Mouse (Mus musculus) forebrain, embryonic 10.5 days (tissue): ENCODE data around the gene Atp4b. TPM values are rescaled to one million over a fixed set of nuclear protein-coding genes. Genes with fewer than 3 reads are reported as not detected.

Experiments used
- DNase-seq: peaks from one replicate; pipeline ENCODE4 v3.0.0-alpha.2; 2017; ENCODE audit warnings: low spot score; ENCODE audit errors: extremely low spot score
- H3K27ac ChIP-seq: fragments of 300-500 bp; sonication (generic); 2 replicates; pipeline ENCODE4 v1.5.1; 2016; ENCODE audit warnings: mild to moderate bottlenecking
- H3K27me3 ChIP-seq: fragments of 300-500 bp; sonication (generic); 2 replicates; pipeline ENCODE4 v1.6.1; 2016; ENCODE audit warnings: mild to moderate bottlenecking; ENCODE audit not compliant: poor library complexity, severe bottlenecking
- H3K36me3 ChIP-seq: fragments of 300-500 bp; sonication (generic); replicated peaks from 2 replicates; pipeline ENCODE4 v1.6.1; 2016; ENCODE audit warnings: mild to moderate bottlenecking, moderate library complexity
- H3K4me1 ChIP-seq: fragments of 300-500 bp; sonication (generic); 2 replicates; pipeline ENCODE4 v1.6.1; 2016
- H3K4me3 ChIP-seq: fragments of 300-500 bp; sonication (generic); 2 replicates; pipeline ENCODE4 v1.5.1; 2016; ENCODE audit warnings: mild to moderate bottlenecking, moderate library complexity
- H3K9me3 ChIP-seq: fragments of 300-500 bp; sonication (generic); 2 replicates; pipeline ENCODE4 v1.6.1; 2016; ENCODE audit warnings: mild to moderate bottlenecking, moderate library complexity
- WGBS: fragments of 180-500 bp; shearing (Covaris S2); methylation state at CpG from one replicate; pipeline ENCODE4 v1.1.7; 2016; 5-methylcytosine and 5-hydroxymethylcytosine counted together
- polyA plus RNA-seq: library from polyadenylated mRNA; unstranded; fragments of >200 nt; fragmentation: Nextera tagmentation; extraction: Ambion mirVana; gene quantifications from 2 replicates; pipeline ENCODE4 v1.2.1, GENCODE M21; 2016

The Atp4b gene
- polyA plus RNA-seq, 1 experiment from 2014 or later, result 0.10 TPM

- Histone ChIP-seq H3K9me3 (no peaks in the 10 kb centered on the region), H3K36me3 (peaks cover 98% of the 10 kb centered on the region), H3K4me1 (no peaks in the 10 kb centered on the region), H3K4me3 (no peak overlapping the region), H3K27ac (no peak overlapping the region), H3K27me3 (no peaks in the 10 kb centered on the region)
- no peak for DNase-seq
- WGBS, result 95% methylated on average over 8 of the region's 8 CpGs
Observed at GRCm38 (mm10) chr8:13373151-13373662, 23.4 kb downstream of the Atp4b start.

DNA sequence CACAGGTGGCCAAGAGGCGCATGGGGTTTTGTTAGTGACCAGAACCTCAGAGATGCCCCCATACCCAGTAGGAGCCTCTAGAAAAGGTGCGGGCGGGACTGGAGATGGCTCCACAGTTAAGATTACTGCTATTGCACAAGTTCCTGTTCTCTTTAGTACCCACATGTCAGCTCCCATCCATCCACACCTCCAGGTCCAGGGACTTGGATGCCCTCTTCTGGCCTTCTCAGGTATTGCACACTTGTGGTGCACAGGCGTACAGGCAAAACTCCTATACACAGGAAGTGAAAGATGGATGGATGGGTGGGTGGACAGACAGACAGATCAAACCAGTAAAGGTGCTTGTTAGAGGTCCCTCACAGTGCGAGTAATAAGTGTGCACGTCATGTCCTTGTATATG, 34.8 kb downstream of the Atp4b start:
- Histone ChIP-seq H3K27ac (no peak overlapping the region), H3K36me3 (peaks cover 100% of the 10 kb centered on the region), H3K9me3 (peaks cover 16% of the 10 kb centered on the region), H3K27me3 (no peaks in the 10 kb centered on the region), H3K4me3 (no peak overlapping the region), H3K4me1 (no peaks in the 10 kb centered on the region)
- WGBS, result 93% methylated on average over 6 of the region's 6 CpGs
- no peak for DNase-seq

DNA sequence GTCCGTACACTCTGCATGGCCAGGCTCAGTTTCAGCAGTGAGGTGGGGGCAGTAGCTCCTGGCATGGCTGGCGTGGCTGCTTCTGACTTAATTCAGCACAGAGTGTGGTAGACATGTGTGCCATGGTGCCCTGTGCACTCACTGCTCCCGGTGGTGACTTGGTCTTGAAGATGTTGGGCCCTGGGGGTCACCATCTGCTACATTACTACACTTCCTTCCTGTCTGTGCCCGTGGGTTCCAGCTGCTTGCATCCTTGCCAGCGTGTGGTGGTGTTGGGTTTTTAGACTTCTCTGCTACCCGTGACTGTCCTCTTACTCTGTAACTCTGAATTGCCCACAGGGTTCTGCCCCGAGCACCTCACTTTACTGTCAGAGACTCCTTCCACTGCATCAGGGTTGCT, 36.4 kb downstream of the Atp4b start:
- H3K36me3 ChIP-seq, result peaks cover 100% of the 10 kb centered on the region
- no peak overlapping the region for H3K27ac ChIP-seq
- peaks cover 16% of the 10 kb centered on the region for H3K9me3 ChIP-seq
- H3K4me3 ChIP-seq, result no peak overlapping the region
- 95% methylated on average over 7 of the region's 7 CpGs for WGBS
- DNase-seq, result no peak
- H3K4me1 ChIP-seq, result no peaks in the 10 kb centered on the region
- H3K27me3 ChIP-seq, result no peaks in the 10 kb centered on the region

- DNase-seq, result no peak
- Histone ChIP-seq H3K27me3 (no peaks in the 10 kb centered on the region), H3K4me1 (no peaks in the 10 kb centered on the region), H3K27ac (no peak overlapping the region), H3K4me3 (no peak overlapping the region), H3K9me3 (peaks cover 12% of the 10 kb centered on the region), H3K36me3 (peaks cover 100% of the 10 kb centered on the region)
- WGBS, result 89% methylated on average over 10 of the region's 10 CpGs
Observed at GRCm38 (mm10) chr8:13356681-13357080, 39.9 kb downstream of the Atp4b start.

DNA sequence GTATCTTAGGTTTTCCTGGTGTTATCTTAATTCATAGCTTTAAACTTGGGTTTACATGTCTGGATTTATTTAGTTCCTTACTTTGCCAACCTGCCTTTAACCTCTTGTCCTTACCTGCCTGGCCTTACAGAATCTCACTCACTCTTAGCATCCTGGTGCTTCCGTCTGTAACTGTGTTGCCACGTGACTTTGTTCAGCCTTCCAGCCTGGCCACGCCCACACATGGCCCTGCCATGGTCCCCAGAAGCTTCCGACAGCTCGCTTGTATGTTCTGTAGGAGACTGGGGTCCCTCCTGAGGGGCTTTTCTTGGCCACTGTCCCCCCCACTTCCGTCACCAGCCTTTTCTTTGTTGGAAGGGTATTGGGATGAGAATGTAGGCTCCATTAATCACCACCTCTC, 40.4 kb downstream of the Atp4b start:
- Histone ChIP-seq H3K27ac (no peak overlapping the region), H3K4me3 (no peak overlapping the region), H3K9me3 (peaks cover 7% of the 10 kb centered on the region), H3K27me3 (no peaks in the 10 kb centered on the region), H3K4me1 (no peaks in the 10 kb centered on the region), H3K36me3 (peaks cover 100% of the 10 kb centered on the region)
- no peak for DNase-seq
- WGBS, result 88% methylated on average over 6 of the region's 6 CpGs

DNA sequence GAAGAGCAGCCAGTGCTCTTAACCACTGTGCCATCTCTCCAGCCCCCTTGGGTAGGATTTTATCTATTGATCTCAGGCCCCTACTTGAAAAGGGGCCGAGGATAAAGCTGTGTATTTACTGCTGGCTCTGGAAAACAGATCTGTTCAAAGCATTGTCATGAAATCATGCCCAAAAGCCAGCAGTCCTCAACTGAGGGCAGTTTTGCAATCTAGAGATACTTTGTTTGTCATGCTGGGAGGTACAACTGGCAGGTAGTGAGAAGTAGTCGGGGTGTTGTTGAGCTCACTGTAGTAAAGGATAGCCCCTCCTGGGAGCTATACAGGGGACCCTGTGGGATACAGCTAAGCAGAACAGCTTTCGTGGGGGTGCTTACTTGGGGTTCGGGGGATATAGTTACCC, 42.7 kb downstream of the Atp4b start:
- H3K9me3 ChIP-seq, result no peaks in the 10 kb centered on the region
- DNase-seq, result no peak
- peaks cover 100% of the 10 kb centered on the region for H3K36me3 ChIP-seq
- H3K27ac ChIP-seq, result no peak overlapping the region
- no peaks in the 10 kb centered on the region for H3K27me3 ChIP-seq
- H3K4me3 ChIP-seq, result no peak overlapping the region
- 89% methylated on average over 4 of the region's 4 CpGs for WGBS
- no peaks in the 10 kb centered on the region for H3K4me1 ChIP-seq

- H3K9me3 ChIP-seq, result no peaks in the 10 kb centered on the region
- H3K4me1 ChIP-seq, result no peaks in the 10 kb centered on the region
- 92% methylated on average over 9 of the region's 9 CpGs for WGBS
- H3K27ac ChIP-seq, result no peak overlapping the region
- no peaks in the 10 kb centered on the region for H3K27me3 ChIP-seq
- H3K36me3 ChIP-seq, result peaks cover 100% of the 10 kb centered on the region
- no peak overlapping the region for H3K4me3 ChIP-seq
- DNase-seq, result no peak
Observed at GRCm38 (mm10) chr8:13353155-13353833, 43.3 kb downstream of the Atp4b start.

DNA sequence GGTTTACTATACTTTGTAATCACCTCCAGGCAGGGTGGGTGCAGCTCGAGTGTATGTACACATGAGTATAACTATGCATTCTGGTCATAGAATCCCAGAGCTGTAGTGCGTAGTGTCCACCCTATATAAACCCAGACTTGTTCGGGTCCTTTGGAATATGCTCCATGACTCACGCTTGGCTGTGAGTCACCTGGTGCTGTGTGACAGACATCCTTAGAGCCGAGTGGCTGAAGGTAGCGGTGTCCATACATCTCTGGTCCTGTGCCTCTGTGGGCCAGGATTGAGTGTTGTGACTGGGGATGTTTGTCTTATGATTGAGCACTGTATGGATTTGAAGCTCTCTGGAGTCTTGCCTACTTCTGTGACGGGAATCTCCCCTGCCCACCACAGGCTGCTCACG, 44.0 kb downstream of the Atp4b start:
- DNase-seq, result no peak
- Histone ChIP-seq H3K27ac (no peak overlapping the region), H3K9me3 (no peaks in the 10 kb centered on the region), H3K4me1 (no peaks in the 10 kb centered on the region), H3K27me3 (no peaks in the 10 kb centered on the region), H3K4me3 (no peak overlapping the region), H3K36me3 (peaks cover 100% of the 10 kb centered on the region)
- 94% methylated on average over 8 of the region's 8 CpGs for WGBS

GRCm38 (mm10) chr8:13351593-13351992, 45.0 kb downstream of the Atp4b start:
- no peak overlapping the region for H3K4me3 ChIP-seq
- H3K9me3 ChIP-seq, result no peaks in the 10 kb centered on the region
- H3K27ac ChIP-seq, result no peak overlapping the region
- H3K36me3 ChIP-seq, result peaks cover 100% of the 10 kb centered on the region
- no peak for DNase-seq
- no peaks in the 10 kb centered on the region for H3K4me1 ChIP-seq
- 92% methylated on average over 5 of the region's 5 CpGs for WGBS
- H3K27me3 ChIP-seq, result no peaks in the 10 kb centered on the region

GRCm38 (mm10) chr8:13350052-13350451, 46.6 kb downstream of the Atp4b start:
- no peak overlapping the region for H3K4me3 ChIP-seq
- H3K36me3 ChIP-seq, result peaks cover 100% of the 10 kb centered on the region
- H3K27ac ChIP-seq, result no peak overlapping the region
- WGBS, result 91% methylated on average over 7 of the region's 7 CpGs
- H3K4me1 ChIP-seq, result no peaks in the 10 kb centered on the region
- no peak for DNase-seq
- H3K27me3 ChIP-seq, result no peaks in the 10 kb centered on the region
- no peaks in the 10 kb centered on the region for H3K9me3 ChIP-seq

- H3K36me3 ChIP-seq, result peaks cover 80% of the 10 kb centered on the region
- peaks cover 20% of the 10 kb centered on the region for H3K4me1 ChIP-seq
- H3K4me3 ChIP-seq, result no peak overlapping the region
- no peak overlapping the region for H3K27ac ChIP-seq
- H3K27me3 ChIP-seq, result no peaks in the 10 kb centered on the region
- DNase-seq, result no peak
- no peaks in the 10 kb centered on the region for H3K9me3 ChIP-seq
- 94% methylated on average over 4 of the region's 4 CpGs for WGBS
Observed at GRCm38 (mm10) chr8:13343134-13343533, 53.5 kb downstream of the Atp4b start.

DNA sequence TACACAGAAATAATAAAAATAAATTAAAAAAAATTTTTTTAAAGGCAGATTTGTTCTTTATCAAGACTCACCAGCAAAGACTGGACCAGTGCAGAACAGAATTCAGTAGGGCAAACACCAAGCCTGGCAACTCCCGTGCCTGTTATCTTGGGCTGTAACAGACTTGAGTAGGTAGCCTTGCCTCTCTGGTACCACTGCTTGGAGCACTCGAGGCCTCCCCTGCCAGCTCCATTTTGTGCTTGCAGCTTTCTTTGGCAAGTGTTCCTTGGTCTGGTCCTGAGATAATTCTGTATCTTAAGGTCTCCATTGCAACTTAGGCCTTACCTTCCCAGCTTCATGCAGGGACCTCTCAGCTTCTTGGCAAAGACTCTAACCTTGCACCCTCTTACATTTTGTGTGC, 54.3 kb downstream of the Atp4b start:
- no peak overlapping the region for H3K4me3 ChIP-seq
- 91% methylated on average over 2 of the region's 2 CpGs for WGBS
- H3K4me1 ChIP-seq, result peaks cover 27% of the 10 kb centered on the region
- peaks cover 72% of the 10 kb centered on the region for H3K36me3 ChIP-seq
- no peaks in the 10 kb centered on the region for H3K27me3 ChIP-seq
- H3K9me3 ChIP-seq, result no peaks in the 10 kb centered on the region
- no peak overlapping the region for H3K27ac ChIP-seq
- DNase-seq, result no peak

DNA sequence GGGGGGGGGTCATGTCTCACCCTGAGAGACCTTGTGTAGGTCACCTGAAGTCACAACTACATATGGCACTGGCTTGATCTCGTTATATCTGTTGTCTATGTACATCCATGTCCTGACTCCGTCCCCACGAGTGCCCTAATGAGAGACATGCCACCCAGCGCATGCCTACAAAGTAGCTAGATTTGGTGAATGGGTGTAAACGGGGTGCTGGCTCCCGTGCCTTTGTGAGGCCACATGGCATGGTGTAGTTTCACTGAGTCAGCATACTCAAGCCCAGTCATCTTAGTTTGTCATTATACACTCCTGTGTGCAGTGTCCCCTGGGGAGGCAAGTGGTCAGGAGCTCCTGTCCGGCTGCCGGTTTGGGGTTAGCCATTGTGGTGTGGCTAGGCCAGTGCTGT, 56.0 kb downstream of the Atp4b start:
- WGBS, result 91% methylated on average over 8 of the region's 8 CpGs
- Histone ChIP-seq H3K9me3 (no peaks in the 10 kb centered on the region), H3K27ac (0 out of 2 replicates have a peak overlapping the region, but pooled peaks have one; percentile 35), H3K27me3 (no peaks in the 10 kb centered on the region), H3K4me3 (peak overlapping the region; percentile 96), H3K4me1 (peaks cover 27% of the 10 kb centered on the region), H3K36me3 (peaks cover 55% of the 10 kb centered on the region)
- DNase-seq, result no peak

DNA sequence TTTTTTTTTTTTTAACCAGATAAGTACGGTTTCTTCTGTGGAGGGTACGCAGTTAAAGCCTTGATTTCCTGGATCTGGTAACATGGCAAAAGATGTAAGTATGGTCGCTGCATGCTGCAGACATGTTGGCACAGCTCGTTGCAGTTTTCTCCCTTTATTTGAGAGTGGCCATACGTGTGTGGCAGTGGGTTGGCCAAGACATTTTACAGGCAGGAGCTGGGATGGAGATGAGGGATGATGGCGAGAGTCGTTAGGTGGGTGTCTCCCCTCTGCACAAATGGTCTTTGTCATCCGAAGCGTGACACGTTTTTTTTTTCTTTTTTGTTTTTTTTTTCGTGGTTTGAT, 57.0 kb downstream of the Atp4b start:
- Histone ChIP-seq H3K27me3 (no peaks in the 10 kb centered on the region), H3K9me3 (no peaks in the 10 kb centered on the region), H3K36me3 (peaks cover 45% of the 10 kb centered on the region), H3K4me3 (peak overlapping the region; percentile 96), H3K27ac (peak overlapping the region; percentile 97), H3K4me1 (peaks cover 27% of the 10 kb centered on the region)
- no peak for DNase-seq
- 11% methylated on average over 11 of the region's 11 CpGs for WGBS
